Mouse (Mus musculus) myocyte (in vitro differentiated cells): Measurements from ENCODE around the gene Ptprg.

ENCODE experiments used
- MAX ChIP-seq: IDR thresholded peaks from one replicate; pipeline ENCODE4 v1.6.1; 2011; ENCODE audit warnings: low read depth, mild to moderate bottlenecking, control low read depth
- POLR2A ChIP-seq: IDR thresholded peaks from one replicate; pipeline ENCODE4 v1.6.1; 2011; ENCODE audit warnings: low read depth, mild to moderate bottlenecking, control low read depth, moderate library complexity; ENCODE audit not compliant: insufficient read length
- TCF12 ChIP-seq: IDR thresholded peaks from one replicate; pipeline ENCODE4 v1.6.1; 2011; ENCODE audit warnings: mild to moderate bottlenecking, control low read depth; ENCODE audit not compliant: poor library complexity, insufficient read depth, severe bottlenecking
- USF1 ChIP-seq: IDR thresholded peaks from one replicate; pipeline ENCODE4 v1.6.1; 2011; ENCODE audit warnings: low read depth, mild to moderate bottlenecking, control low read depth, moderate library complexity

DNA sequence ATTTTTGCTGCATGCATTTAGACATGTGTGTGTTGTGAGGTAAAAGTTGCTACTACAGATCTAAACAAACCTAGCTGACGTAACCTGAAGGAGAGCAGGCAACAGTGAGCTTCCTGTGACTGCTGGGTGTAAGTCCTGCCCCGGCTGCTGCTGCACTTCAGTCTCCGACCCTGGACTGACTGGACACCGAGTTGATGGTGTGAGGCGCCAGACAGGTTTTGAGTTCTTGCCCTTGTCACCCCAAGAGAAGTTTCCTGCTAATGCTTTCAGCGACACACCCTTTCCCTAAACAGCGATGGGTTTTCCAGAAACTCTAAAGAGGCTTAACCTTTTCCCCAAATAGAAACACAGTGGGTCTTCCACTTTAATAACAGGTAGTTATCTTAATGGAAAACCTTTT is 313.1 kb downstream of the Ptprg start:
- TF ChIP-seq POLR2A (no peak), TCF12 (no peak), MAX (no peak), USF1 (no peak)
